Mouse (Mus musculus) urinary bladder, postnatal 25 days (tissue): ENCODE measurements around the gene Shprh.
"Not testable (repeated sequence)": the region's sequence is repeated elsewhere in the genome, so short reads cannot be mapped to it uniquely, and the experiment has no call there.

Source experiments
- DNase-seq: peaks from one replicate; pipeline ENCODE4 v3.0.0; 2022; ENCODE audit warnings: low spot score

Gene Shprh

DNA sequence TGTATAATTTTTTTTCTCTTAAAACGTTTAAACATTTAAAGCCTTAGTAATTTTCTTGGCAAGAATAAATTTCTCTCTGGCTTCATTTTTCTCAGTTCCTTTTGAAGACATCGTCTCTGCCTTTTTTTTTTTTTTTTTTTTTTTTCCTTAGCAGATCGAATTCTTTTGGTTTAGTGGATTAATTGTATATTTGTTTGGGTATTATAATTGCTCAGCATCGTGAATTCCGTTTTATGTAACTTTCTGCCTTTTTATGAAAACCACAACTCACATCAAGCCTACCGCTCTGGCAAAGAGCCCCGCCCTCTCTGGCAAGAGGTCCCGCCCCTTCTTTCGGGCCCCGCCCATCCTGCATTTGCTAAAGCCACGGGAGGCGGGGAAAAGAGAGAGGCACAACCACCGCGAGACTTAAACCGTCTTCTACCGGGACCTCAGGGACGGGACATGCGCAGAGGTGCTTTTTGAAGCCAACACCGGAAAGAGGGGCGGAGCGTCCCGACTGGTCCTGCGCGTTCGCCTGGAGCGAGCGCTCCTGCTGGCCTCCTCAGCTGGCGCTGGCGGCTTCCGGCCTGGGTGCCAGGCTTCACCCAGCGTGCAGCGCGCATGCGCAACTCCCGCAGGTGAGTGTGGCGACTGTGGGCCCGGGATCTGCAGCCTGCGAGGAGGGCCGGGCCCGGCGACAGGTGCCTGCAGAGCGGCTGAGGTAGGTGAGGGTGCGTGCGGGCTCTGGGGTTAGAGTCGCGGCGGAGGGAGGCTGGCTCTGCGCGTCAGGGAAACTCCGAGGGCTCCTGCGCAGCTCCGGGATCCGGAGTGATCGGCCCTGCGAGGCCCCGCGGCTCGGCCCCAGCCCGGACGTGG is at the start of gene Shprh:
Shprh (plus strand) TSS at position 544 of the 858 bp plus-strand sequence.
- DNase-seq, result peak; percentile 96

DNA sequence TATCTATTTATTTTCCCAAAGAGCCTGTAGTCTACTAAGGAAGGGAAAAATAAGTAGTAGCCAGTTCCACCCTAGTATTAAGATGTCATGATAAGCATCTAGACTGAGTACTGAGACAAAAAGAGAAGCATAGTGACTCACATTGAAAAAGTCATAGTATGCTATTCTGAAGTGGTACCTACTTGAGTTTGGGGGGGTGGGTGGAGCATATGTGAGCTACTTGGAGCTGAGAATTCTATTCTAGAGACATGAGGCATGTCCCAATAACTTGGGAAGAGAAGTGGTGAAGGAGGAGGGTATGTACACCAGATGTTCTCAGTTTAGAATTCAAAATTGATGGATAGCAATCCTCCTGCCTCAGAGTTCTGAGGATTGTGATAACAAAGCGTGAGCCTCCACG is 27.4 kb upstream of the Shprh start:
- no peak for DNase-seq

GRCm38 (mm10) chr10:11145580-11145979 is 3.6 kb upstream of the Shprh start:
- DNase-seq, result no peak

DNA sequence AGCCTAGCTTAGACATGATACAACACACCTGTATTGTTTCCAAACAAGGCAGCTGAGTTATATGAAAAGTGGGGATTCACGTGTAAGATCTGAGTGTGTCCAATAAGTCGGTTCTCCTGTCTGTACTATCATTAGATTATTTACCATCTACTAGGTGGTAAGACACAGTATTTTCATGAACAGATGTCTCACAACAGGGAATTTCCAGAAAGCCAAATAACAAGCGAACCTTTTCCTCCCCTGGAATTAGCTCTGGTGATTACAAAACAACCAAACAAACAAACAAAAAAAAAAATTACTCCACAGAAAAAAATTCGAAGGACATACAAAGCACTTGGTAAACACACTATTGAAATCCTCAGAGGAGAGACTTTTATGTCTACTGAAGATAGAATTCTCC is 781 bp upstream of the Shprh start:
- no peak for DNase-seq

DNA sequence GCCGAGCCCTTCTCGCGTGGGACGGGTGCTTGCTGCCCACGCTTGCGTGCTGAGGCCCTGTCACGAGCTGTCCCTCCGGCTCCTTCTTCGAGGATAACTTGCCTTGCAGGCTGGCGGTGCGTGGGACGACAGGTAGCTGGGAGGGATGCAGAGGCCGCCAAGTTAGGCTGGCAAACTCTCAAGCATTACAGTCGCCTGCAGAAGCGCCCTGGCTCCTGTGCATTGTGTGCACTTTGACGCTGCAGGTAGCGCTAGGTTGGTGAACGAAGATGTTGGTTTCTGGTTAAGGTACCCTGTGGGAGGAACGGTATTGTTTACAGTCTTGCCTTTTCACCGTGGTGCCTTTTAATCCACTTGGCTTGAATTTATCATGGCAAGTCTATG is 507 bp downstream of the Shprh start:
- no peak for DNase-seq

- no peak for DNase-seq
These were observed 2.4 kb downstream of the Shprh start for GRCm38 (mm10) chr10:11151644-11152043.

DNA sequence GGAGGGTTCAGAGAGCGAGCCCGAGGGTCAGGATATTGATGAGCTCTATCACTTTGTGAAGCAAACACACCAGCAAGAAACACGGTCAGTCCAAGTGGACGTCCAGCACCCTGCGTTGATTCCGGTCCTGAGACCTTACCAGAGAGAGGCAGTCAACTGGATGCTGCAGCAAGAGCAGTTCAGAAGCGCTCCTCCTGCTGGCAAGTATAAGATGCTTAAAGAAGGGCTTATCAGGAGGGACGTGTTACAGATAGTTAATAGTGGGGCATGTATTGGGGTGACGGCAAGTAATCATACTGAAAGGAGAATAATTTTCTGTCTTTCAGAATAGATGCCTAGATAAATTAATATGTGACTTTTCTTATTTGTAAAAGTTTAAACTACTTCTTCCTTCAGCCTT is 7.8 kb downstream of the Shprh start:
- no peak for DNase-seq

DNA sequence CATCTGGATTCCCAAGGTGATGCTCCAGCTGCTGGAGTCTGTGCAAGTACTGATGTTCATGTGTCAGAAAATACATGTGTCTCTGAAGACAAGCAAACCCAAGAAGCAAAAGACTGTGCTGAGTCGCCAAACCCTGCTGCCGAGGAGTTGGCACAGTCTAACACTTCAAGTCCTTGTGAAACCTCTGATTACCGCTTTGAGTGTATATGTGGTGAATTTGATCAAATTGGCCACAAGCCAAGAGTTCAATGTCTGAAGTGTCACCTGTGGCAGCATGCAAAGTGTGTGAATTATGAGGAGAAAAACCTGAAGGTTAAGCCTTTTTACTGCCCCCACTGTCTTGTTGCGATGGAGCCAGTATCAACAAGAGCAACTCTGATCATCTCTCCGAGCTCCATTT is 15.3 kb downstream of the Shprh start:
- no peak for DNase-seq

GRCm38 (mm10) chr10:11170252-11170651 is 21.0 kb downstream of the Shprh start:
- no peak for DNase-seq

DNA sequence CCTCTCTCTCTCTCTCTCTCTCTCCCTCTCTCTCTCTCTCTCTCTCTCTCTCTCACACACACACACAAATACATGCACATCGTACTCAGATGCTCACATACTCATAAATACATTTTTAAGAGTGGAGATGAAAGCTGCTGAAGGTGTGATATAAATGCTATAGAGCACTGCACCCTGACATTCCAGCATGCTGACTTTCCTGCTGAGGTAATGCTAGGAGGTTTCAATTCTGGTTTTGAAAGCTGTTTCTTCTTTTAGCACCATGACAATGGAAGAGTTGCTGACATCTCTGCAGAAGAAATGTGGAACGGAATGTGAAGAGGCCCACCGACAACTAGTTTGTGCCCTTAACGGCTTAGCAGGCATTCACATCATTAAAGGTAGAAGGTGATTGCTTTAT is 22.4 kb downstream of the Shprh start:
- no peak for DNase-seq

GRCm38 (mm10) chr10:11172519-11172918 is 23.3 kb downstream of the Shprh start:
- DNase-seq, result no peak

- no peak for DNase-seq
These were observed 26.7 kb downstream of the Shprh start for GRCm38 (mm10) chr10:11175801-11176482.

GRCm38 (mm10) chr10:11180077-11180476 is 30.9 kb downstream of the Shprh start:
- DNase-seq, result no peak

DNA sequence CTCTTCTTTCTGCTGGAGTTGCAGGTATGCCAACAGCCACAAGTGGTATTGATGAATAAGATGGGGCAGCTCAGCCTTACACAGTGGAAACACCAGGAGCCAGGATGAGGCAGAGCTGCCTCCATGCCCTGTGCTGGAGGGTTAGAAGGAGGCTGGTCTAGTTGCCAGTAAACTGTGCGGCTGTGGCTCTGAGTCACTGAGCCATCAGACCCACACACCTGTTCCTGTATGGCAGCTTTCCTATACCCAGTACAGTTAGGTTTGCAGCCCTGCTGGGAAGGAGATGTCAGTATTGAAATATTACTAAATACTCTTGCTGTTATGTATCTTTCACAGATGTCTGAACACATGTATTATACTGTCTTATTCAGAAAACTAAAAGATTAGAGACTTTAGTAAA is 48.1 kb downstream of the Shprh start:
- no peak for DNase-seq

DNA sequence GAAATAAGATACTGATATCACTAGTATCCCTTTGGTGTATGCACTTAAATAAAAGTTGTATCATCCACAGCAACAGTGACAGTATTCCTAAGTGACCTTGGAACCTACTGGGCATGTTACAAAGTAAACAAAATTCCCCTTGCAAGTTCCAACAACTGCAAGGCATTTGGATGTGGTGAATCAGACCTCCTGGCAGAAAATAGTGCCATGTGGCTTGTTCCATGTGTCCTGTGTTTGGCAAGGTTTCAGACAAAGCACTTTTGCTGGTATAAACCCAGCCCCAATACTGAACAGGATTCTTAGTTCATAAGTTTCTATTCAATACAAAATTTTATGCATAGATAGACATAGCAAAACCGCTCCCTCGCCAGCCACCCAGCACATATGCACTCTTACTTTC is 49.1 kb downstream of the Shprh start:
- no peak for DNase-seq

DNA sequence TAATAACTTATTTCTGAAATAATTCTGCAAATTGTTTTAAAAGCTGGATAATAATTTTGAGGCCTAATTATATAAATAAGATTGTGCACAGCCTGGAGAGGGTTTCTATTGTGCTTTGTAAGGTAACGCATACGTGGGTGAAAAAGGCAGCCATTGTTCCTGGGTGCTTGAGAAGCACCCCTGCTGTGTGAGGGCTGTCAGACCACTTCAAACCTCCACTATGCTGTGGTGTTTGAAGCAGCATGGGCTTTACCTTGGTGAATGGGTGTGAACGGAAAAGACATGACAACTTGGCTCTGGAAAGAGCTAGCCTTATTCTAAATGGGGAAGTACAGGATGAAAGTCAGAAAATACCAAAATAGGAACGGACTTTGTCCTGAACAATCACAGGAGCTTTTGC is 50.8 kb downstream of the Shprh start:
- DNase-seq, result no peak

- not testable (repeated sequence) for DNase-seq
These were observed 56.7 kb downstream of the Shprh start for GRCm38 (mm10) chr10:11205883-11206282.

DNA sequence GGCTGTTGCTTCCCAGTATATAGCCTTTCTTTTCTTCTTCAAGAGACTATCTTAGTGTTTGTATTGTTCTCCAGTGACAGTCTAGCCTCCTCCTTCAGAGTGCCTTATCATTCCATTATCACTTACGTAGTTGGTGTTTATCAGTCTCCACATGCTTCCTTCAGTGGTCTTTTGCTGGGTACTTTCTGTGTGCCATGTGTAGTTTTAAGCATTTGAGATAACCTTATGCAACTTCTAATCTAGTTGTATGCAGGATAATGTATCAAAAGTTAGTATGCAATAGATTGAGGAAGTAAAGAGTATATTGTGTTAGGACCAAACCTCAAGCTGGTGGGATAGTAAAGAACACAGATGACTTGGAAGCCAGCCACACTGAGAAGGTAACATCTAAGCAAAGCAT is 59.4 kb downstream of the Shprh start:
- no peak for DNase-seq

DNA sequence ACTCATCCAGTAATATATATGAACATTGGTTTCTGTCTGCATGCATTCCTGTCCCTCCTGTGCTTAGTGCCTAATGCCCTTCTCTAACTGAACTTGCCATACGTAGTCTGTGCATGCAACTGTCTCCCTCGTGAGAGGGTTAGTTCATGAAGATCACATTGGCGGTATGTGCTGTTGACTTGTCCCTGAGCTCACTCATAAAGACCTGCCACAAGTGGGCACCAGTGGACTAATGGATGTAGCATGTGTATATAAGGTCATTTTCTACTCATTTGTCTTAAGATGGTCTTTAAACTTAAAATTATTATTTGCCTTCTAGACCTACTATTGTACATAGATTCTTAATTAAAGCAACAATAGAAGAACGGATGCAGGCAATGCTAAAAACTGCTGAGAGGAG is 62.8 kb downstream of the Shprh start:
- DNase-seq, result no peak

- DNase-seq, result no peak
These were observed 77.2 kb downstream of the Shprh start for GRCm38 (mm10) chr10:11226442-11226841.

GRCm38 (mm10) chr10:11229545-11230178 is 80.4 kb downstream of the Shprh start:
- DNase-seq, result no peak

DNA sequence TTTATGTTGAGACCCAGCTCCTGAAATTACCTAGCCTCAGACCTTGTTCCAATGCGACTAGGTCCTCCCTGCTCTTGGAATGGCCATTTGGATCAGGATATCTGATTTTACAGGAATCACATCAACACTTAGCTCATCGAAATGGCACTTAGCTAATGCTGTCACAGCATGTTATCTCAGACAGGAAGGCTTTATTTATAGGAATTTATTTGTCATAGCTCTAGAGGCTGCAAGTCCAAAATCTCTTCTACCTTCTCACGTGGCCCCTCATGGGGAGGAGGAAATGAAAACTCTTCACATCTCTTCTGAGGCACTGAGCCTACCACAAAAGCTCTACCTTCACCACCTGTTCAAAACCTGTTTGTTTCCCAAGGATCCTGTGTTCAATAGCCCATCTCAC is 84.0 kb downstream of the Shprh start:
- no peak for DNase-seq

DNA sequence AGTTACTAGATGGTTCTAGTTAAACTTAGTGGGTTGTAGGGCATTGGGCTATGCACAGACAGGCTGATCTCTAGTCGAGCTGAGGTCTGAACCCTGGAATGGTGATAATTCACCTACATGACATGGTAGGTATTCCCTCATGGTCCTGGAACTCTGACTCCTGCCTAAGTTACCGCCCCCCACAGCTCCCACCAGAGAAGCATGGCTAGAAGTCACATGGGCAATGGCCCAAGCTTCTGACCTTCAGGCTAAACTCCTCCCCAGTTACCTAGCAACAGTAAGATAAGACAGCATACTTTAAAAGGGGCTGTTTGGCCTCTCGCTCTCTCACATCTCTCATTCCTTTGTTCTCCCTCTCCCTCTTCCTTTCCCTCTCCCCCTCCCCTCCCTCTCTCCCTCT is 93.8 kb downstream of the Shprh start:
- DNase-seq, result not testable (repeated sequence)
